Mouse (Mus musculus) ES-Bruce4 (cell line): ENCODE results near the gene Cttnbp2.

Experiments used
- CTCF ChIP-seq: IDR thresholded peaks from one replicate; pipeline ENCODE4 v1.8.1; 2011; ENCODE audit warnings: low read depth, low read length
- EP300 ChIP-seq: IDR thresholded peaks from 2 replicates; pipeline ENCODE4 v1.6.1; 2011; ENCODE audit warnings: low read depth, low read length; ENCODE audit not compliant: insufficient read depth

DNA sequence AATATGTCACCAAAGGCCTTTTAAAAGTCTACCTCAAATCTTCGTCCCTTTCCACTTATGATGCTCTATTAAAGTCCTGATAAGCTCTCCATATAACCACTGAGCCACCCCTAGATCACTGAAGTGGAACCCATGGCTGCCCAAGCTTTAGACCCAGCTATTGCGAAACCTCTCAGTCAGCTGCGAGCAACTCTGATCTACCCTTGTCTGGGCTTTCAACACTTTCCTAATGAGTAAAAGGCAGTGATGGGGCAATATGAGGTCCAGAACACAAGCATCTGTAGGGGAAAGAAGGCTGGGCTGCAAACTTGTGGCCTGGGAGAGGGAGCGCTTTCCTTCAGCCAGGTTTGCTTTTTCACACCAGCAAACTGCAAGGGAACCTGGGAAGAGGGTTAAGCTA, 144.9 kb downstream of the Cttnbp2 start:
- TF ChIP-seq EP300 (no peak), CTCF (no peak)
